Mouse (Mus musculus) embryonic fibroblast, embryonic 13.5 days (primary cell): ENCODE data around the gene Ccni. TPM values are rescaled to one million over a fixed set of nuclear protein-coding genes. Genes with fewer than 3 reads are reported as not detected.

Experiments
- H3K27ac ChIP-seq: 2 replicates; pipeline ENCODE4 v1.5.1; 2012; ENCODE audit warnings: low read length, control low read depth, inconsistent platforms; ENCODE audit not compliant: insufficient read depth
- H3K4me1 ChIP-seq: 2 replicates; pipeline ENCODE4 v1.6.1; 2011; ENCODE audit warnings: low read length; ENCODE audit not compliant: control insufficient read depth, insufficient read depth
- H3K4me3 ChIP-seq: 2 replicates; pipeline ENCODE4 v1.5.1; 2011; ENCODE audit warnings: mild to moderate bottlenecking, control low read depth, low read length; ENCODE audit not compliant: insufficient read depth
- CTCF ChIP-seq: IDR thresholded peaks from 2 replicates; pipeline ENCODE4 v1.5.1; 2011; ENCODE audit warnings: mild to moderate bottlenecking, control low read depth, low read length, moderate library complexity, borderline replicate concordance; ENCODE audit not compliant: insufficient read depth
- POLR2A ChIP-seq: IDR thresholded peaks from 2 replicates; pipeline ENCODE4 v1.6.1; 2011; ENCODE audit warnings: low read depth, mild to moderate bottlenecking, control low read depth, low read length, moderate library complexity
- polyA plus RNA-seq: library from polyadenylated mRNA; stranded (reverse); fragments of >200 nt; gene quantifications from 2 replicates; pipeline ENCODE4 v1.2.4, GENCODE M21; 2011; ENCODE audit warnings: low read depth; ENCODE audit not compliant: missing spikeins, insufficient read length

Ccni gene
- 133 and 211 TPM in 2 replicates for polyA plus RNA-seq

DNA sequence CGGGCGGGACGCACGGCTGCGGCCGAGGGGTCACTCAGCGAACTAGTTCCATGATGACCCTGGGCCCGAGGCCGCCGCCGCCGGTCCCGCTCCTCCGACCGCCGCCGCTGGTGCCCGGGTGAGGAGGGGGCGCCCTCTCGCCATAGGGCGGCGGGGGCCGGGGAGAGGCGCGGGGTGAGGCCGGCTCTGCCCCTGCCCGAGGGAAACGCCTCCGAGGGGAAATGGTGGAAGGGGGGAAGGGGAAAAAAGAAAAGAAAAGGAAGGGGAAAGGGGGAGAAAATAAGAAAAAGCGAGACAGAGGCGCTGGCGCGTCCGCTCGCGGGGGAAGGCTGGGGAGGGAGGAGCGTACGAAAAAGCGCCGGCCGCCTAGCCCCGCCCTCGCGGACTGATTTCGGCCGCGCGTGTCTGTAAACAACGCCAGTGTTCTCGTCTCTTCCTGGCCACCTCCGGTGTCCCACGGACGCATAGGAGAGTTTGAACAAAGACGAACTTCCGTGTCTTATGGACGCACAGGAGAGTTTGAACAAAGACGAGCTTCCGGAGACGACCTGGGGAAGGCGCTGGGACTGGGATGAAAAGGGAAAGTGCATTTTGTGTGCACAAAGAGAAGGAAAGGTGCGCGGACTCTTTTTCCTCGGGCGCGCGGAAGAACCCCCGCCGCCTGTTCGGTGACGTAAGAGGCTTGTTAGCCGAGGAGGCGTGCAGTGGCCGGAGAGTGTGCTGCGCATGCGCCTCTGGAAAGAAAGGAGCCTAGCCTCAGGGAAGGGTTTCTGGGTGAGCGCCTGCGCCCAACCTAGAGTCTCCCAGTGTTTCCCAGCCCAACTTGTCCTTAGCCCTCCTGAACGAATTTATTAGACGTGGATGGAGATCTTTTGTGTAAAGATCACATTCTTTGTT lies at the start of gene Ccni, which contains the start of gene 2010109A12Rik:
Ccni (minus strand) TSS at position 387 of the 897 bp plus-strand sequence.
2010109A12Rik (plus strand) TSS at position 410 of the 897 bp plus-strand sequence.
- peaks cover 2% of the 10 kb centered on the region for H3K4me1 ChIP-seq
- TF ChIP-seq CTCF = no peak
- peak; percentile 92 for TF ChIP-seq POLR2A
- H3K27ac ChIP-seq = peak within 1 kb of the TSS; percentile 92
- H3K4me3 ChIP-seq = peak within 1 kb of the TSS; percentile 70

GRCm38 (mm10) chr5:93255759-93256265 lies 49.5 kb upstream of the Ccni start:
- no peak overlapping the region for H3K27ac ChIP-seq
- no peaks in the 10 kb centered on the region for H3K4me1 ChIP-seq
- TF ChIP-seq POLR2A (no peak), CTCF (no peak)
- no peak overlapping the region for H3K4me3 ChIP-seq

- H3K4me3 ChIP-seq = no peak overlapping the region
- TF ChIP-seq POLR2A = no peak
- no peak for TF ChIP-seq CTCF
- H3K4me1 ChIP-seq = no peaks in the 10 kb centered on the region
- H3K27ac ChIP-seq = no peak overlapping the region
Measured at GRCm38 (mm10) chr5:93251001-93251760, 44.9 kb upstream of the Ccni start.

DNA sequence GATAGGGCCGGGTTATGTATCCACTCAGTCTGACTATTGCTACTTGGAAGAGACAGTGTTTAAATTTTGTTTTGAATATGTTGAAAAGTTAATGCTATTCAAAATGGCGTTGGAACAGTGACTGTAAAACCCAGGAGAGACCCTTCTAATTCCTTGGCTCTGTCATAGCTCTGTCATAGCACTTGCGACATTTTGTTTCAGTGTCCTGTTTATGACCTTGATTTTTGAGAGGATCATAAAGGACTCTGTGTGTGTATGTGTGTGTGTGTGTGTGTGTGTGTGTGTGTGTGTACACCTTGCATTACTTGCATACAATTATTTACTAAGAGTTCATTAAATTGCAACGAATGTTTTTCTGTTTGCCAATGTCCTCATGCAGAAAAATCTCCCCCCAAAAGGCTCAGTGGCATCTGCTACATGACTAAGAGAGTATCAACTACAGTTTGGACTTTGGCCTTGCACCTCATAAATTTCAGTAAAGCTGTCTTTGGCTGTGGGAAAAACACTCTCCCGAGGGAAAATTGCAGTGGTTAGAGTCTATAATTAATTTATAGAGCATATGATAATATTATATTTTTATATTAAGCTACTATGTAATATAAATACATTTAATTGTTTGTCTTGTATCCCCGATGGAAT lies 43.8 kb upstream of the Ccni start:
- no peaks in the 10 kb centered on the region for H3K4me1 ChIP-seq
- TF ChIP-seq POLR2A = no peak
- no peak for TF ChIP-seq CTCF
- no peak overlapping the region for H3K27ac ChIP-seq
- H3K4me3 ChIP-seq = no peak overlapping the region

GRCm38 (mm10) chr5:93245280-93245679 lies 39.0 kb upstream of the Ccni start:
- no peak overlapping the region for H3K27ac ChIP-seq
- no peak overlapping the region for H3K4me3 ChIP-seq
- no peaks in the 10 kb centered on the region for H3K4me1 ChIP-seq
- TF ChIP-seq CTCF = no peak
- TF ChIP-seq POLR2A = no peak

GRCm38 (mm10) chr5:93239590-93240544 lies 33.6 kb upstream of the Ccni start:
- no peaks in the 10 kb centered on the region for H3K4me1 ChIP-seq
- TF ChIP-seq CTCF (no peak), POLR2A (no peak)
- H3K4me3 ChIP-seq = no peak overlapping the region
- H3K27ac ChIP-seq = no peak overlapping the region

- Histone ChIP-seq H3K27ac (no peak overlapping the region), H3K4me1 (no peaks in the 10 kb centered on the region), H3K4me3 (no peak overlapping the region)
- TF ChIP-seq CTCF (no peak), POLR2A (no peak)
Measured at GRCm38 (mm10) chr5:93236541-93236940, 30.2 kb upstream of the Ccni start.

DNA sequence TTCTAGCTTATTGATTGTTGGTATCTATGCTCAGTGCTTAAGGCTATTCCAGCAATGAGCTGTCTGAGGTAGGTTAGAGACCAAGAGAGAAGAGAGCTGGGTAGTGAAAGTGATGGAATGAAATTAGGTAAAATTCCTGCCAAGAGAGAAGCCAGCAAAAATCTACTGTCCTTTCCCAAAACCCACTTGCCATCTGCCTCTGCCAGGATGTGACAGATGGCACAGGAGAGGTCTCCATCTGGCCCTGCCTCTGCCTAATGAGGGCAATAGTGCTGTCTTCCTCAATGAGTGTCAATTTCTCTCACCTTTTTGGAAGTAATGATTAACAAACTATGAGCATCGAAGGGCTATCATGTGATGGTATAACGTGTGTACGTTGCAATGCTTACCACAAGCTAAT lies 29.6 kb upstream of the Ccni start:
- H3K4me1 ChIP-seq = no peaks in the 10 kb centered on the region
- TF ChIP-seq POLR2A (no peak), CTCF (no peak)
- no peak overlapping the region for H3K4me3 ChIP-seq
- H3K27ac ChIP-seq = no peak overlapping the region

DNA sequence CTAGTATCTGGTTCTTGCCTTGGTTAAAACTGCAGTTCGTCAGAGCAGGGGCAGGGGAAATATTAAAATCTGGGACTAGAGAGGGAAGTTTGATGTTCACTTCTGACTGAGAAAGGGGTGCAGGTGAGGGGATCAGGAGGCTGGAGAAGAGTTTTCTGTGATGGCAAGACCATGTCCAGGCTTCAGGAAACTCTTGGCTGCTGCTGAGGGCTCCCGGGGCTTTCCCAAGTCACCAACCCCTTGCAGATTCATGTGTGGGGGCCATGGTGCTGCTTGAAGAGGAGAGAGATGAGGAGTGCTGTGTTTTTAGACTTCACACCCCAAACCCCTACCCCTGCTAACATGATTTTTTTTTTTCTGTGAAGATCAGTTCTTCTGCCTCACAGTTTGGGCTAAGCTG lies 28.3 kb upstream of the Ccni start:
- Histone ChIP-seq H3K4me3 (no peak overlapping the region), H3K4me1 (no peaks in the 10 kb centered on the region), H3K27ac (no peak overlapping the region)
- TF ChIP-seq CTCF (no peak), POLR2A (no peak)
